Mouse (Mus musculus): Measurements from ENCODE around the gene Pitpnm2. TPM values are rescaled to one million over a fixed set of nuclear protein-coding genes. Genes with fewer than 3 reads are reported as not detected.

The Pitpnm2 gene
- polyA plus RNA-seq, 1 experiment = 5.3 TPM

DNA sequence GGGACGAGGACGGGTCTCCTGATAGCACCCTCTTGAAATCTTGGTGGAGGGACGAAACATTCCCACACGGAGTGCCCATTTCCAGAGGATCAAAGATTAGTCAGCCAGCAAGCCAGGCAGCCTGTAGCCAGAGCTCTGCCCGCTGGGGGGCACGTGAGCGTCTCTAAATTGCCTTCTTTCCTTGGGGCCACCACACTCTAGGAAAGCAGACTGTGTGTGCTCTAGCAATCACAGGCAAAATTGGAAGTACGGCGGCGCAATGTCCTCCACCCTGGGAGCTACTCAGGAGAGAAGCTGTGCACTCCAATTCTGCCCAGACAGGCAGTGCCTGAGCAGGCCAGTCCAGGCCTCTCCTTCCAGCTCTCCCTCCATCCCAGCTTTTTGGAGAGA, 63.1 kb downstream of the Pitpnm2 start:
- Histone ChIP-seq H3K4me3 (no peak overlapping the region), H3K36me3 (ENCODE audit: control insufficient read depth, insufficient read depth) (no peaks in the 10 kb centered on the region), H3ac (ENCODE audit: control insufficient read depth, insufficient read length) (no peak overlapping the region), H3K4me2 (ENCODE audit: low read depth) (no peak overlapping the region), H3K27me3 (ENCODE audit: control insufficient read depth, insufficient read depth, insufficient read length) (no peaks in the 10 kb centered on the region), H3K79me2 (ENCODE audit: control insufficient read depth, insufficient read depth) (no peaks in the 10 kb centered on the region)
- TF ChIP-seq USF1 (IDR thresholded peaks at IDR 0.05; ENCODE audit: low read depth) (no peak), TCF12 (IDR thresholded peaks at IDR 0.05; ENCODE audit: insufficient read depth, poor library complexity, severe bottlenecking) (no peak), E2F4 (IDR thresholded peaks at IDR 0.05; ENCODE audit: insufficient read depth) (no peak), TCF3 (IDR thresholded peaks at IDR 0.05; ENCODE audit: insufficient read length, low read depth) (no peak), SRF (IDR thresholded peaks at IDR 0.05; ENCODE audit: control insufficient read depth, insufficient read length, low read depth) (no peak), MYOD1 (IDR thresholded peaks at IDR 0.05; ENCODE audit: control insufficient read depth in 1 of 3, insufficient read length in 2 of 3, low read depth in 2 of 3) (no peak), POLR2AphosphoS2 (IDR thresholded peaks at IDR 0.05; ENCODE audit: insufficient read length, low read depth) (no peak), POLR2A (IDR thresholded peaks at IDR 0.05; ENCODE audit: insufficient read length, low read depth) (no peak), CEBPB (IDR thresholded peaks at IDR 0.05; ENCODE audit: insufficient read depth, poor library complexity, severe bottlenecking) (no peak), REST (IDR thresholded peaks at IDR 0.05; ENCODE audit: insufficient read depth, insufficient read length) (no peak), MAX (IDR thresholded peaks at IDR 0.05; ENCODE audit: low read depth) (no peak), MYOG (IDR thresholded peaks at IDR 0.05; ENCODE audit: control insufficient read depth in 1 of 3, insufficient read depth in 1 of 3, insufficient read length in 2 of 3, low read depth in 2 of 3) (no peak)

DNA sequence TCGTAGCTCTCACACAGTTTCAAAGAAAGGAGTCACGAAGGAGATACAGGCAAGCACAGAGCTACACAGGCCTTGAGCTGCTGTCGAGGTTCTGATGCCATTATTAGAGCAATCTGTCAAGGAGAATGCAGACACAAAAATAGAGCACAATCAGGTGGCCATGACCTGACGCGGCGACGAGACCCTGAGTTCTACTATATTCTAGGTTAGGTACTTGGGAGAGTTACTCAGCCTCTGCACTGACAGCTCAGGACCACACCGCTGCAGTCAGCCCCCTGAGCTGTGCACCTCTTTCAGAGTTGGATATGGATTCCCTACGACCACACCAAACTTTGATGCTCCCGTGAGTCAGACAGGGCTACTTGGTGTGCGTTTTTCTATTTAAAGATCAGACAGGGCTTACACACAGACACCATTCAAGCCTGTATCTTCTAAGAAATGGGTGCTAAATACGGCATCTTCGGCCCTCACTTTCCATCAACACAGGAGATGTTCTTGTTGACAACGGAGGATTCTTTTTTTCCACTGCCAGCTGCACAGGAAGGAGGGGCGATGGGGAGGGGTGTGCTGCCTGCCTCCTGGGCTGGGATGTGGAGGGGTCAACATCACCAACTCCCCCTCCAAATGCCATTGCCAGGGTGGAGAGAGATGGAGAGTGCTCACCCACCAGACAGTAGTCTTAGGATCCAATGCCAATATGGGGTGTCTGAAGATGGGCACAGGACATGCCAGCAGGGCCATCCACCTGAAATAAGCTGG, 63.7 kb downstream of the Pitpnm2 start:
- no peak for TF ChIP-seq USF1 (IDR thresholded peaks at IDR 0.05; ENCODE audit: low read depth)
- TF ChIP-seq MAX (IDR thresholded peaks at IDR 0.05; ENCODE audit: low read depth) = no peak
- TF ChIP-seq REST (IDR thresholded peaks at IDR 0.05; ENCODE audit: insufficient read depth, insufficient read length) = no peak
- no peak for TF ChIP-seq MYOG (IDR thresholded peaks at IDR 0.05; ENCODE audit: control insufficient read depth in 1 of 3, insufficient read depth in 1 of 3, insufficient read length in 2 of 3, low read depth in 2 of 3)
- no peak for TF ChIP-seq E2F4 (IDR thresholded peaks at IDR 0.05; ENCODE audit: insufficient read depth)
- no peak for TF ChIP-seq SRF (IDR thresholded peaks at IDR 0.05; ENCODE audit: control insufficient read depth, insufficient read length, low read depth)
- H3K4me3 ChIP-seq = no peak overlapping the region
- H3K4me2 ChIP-seq (ENCODE audit: low read depth) = no peak overlapping the region
- no peaks in the 10 kb centered on the region for H3K79me2 ChIP-seq (ENCODE audit: control insufficient read depth, insufficient read depth)
- no peaks in the 10 kb centered on the region for H3K27me3 ChIP-seq (ENCODE audit: control insufficient read depth, insufficient read depth, insufficient read length)
- H3K36me3 ChIP-seq (ENCODE audit: control insufficient read depth, insufficient read depth) = no peaks in the 10 kb centered on the region
- no peak overlapping the region for H3ac ChIP-seq (ENCODE audit: control insufficient read depth, insufficient read length)

DNA sequence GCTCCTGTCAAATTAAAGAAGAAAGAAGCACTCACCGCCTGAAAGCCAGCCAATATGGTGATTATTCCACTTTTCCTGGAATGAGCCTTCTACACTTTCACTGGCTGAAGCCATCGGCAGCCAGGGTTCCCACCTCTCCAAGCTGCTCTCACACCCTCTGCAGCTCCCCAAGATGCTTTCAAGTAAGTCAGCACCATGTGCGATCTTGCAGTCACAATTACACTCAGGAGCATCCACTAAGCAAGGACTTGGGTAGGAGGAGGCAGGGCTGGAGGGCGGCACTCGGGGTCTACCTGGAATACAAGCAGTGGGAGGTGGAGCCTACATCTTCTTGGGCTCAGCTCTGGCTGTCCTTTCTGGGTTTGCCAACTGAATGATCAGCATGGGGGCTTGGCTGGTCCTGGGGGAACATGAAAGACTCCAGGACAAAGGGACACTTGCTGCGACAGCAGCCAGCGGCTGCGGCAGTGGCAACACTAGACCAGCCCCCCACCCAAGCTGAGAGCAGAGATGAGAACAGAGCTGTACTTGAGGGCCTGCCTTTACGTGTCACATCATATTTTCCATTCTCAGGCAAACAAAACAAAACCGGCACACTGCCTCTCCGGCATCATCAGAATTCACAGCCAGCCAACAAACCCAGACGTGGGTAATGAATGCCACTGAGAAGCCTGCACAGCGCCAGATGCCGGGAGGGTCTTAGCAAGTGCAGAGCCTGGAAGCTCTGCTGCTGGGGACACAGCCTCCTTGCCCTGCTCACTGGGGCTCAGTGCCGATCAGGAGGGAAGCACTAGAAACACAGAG, 64.5 kb downstream of the Pitpnm2 start:
- no peak overlapping the region for H3K4me2 ChIP-seq (ENCODE audit: low read depth)
- no peak for TF ChIP-seq TCF12 (IDR thresholded peaks at IDR 0.05; ENCODE audit: insufficient read depth, poor library complexity, severe bottlenecking)
- no peak for TF ChIP-seq MAX (IDR thresholded peaks at IDR 0.05; ENCODE audit: low read depth)
- TF ChIP-seq REST (IDR thresholded peaks at IDR 0.05; ENCODE audit: insufficient read depth, insufficient read length) = no peak
- TF ChIP-seq SRF (IDR thresholded peaks at IDR 0.05; ENCODE audit: control insufficient read depth, insufficient read length, low read depth) = no peak
- no peak for TF ChIP-seq TCF3 (IDR thresholded peaks at IDR 0.05; ENCODE audit: insufficient read length, low read depth)
- no peak for TF ChIP-seq E2F4 (IDR thresholded peaks at IDR 0.05; ENCODE audit: insufficient read depth)
- no peak for TF ChIP-seq MYOD1 (IDR thresholded peaks at IDR 0.05; ENCODE audit: control insufficient read depth in 1 of 3, insufficient read length in 2 of 3, low read depth in 2 of 3)
- no peak for TF ChIP-seq POLR2AphosphoS2 (IDR thresholded peaks at IDR 0.05; ENCODE audit: insufficient read length, low read depth)
- TF ChIP-seq MYOG (IDR thresholded peaks at IDR 0.05; ENCODE audit: control insufficient read depth in 1 of 3, insufficient read depth in 1 of 3, insufficient read length in 2 of 3, low read depth in 2 of 3) = no peak
- no peak for TF ChIP-seq POLR2A (IDR thresholded peaks at IDR 0.05; ENCODE audit: insufficient read length, low read depth)
- no peak for TF ChIP-seq USF1 (IDR thresholded peaks at IDR 0.05; ENCODE audit: low read depth)
- no peak for TF ChIP-seq CEBPB (IDR thresholded peaks at IDR 0.05; ENCODE audit: insufficient read depth, poor library complexity, severe bottlenecking)
- no peak overlapping the region for H3ac ChIP-seq (ENCODE audit: control insufficient read depth, insufficient read length)
- no peaks in the 10 kb centered on the region for H3K27me3 ChIP-seq (ENCODE audit: control insufficient read depth, insufficient read depth, insufficient read length)
- no peak overlapping the region for H3K4me3 ChIP-seq
- H3K36me3 ChIP-seq (ENCODE audit: control insufficient read depth, insufficient read depth) = no peaks in the 10 kb centered on the region
- no peaks in the 10 kb centered on the region for H3K79me2 ChIP-seq (ENCODE audit: control insufficient read depth, insufficient read depth)

DNA sequence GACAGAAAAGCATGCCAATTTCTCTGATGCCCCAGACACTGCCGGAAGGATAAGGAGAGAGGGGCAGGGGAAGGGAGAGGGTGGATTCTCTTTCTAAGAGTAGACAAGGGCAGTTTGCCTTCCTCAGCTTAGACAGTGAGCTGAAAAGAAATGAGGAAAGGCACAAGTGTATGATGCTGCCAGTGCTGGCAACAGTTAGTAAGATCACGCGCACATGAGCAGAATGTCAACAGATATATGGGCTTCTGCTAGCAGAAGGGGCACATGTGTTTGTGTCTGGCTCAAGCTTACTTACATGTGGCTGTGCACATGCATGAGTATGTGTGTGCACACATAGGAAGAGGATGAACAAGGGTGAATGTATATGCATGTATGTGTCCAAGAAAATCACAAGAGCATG, 65.4 kb downstream of the Pitpnm2 start:
- Histone ChIP-seq H3K27me3 (ENCODE audit: control insufficient read depth, insufficient read depth, insufficient read length) (no peaks in the 10 kb centered on the region), H3ac (ENCODE audit: control insufficient read depth, insufficient read length) (no peak overlapping the region), H3K36me3 (ENCODE audit: control insufficient read depth, insufficient read depth) (no peaks in the 10 kb centered on the region), H3K4me2 (ENCODE audit: low read depth) (no peak overlapping the region), H3K79me2 (ENCODE audit: control insufficient read depth, insufficient read depth) (no peaks in the 10 kb centered on the region), H3K4me3 (no peak overlapping the region)
- TF ChIP-seq TCF3 (IDR thresholded peaks at IDR 0.05; ENCODE audit: insufficient read length, low read depth) (no peak), MYOG (IDR thresholded peaks at IDR 0.05; ENCODE audit: control insufficient read depth in 1 of 3, insufficient read depth in 1 of 3, insufficient read length in 2 of 3, low read depth in 2 of 3) (no peak), MAX (IDR thresholded peaks at IDR 0.05; ENCODE audit: low read depth) (no peak), E2F4 (IDR thresholded peaks at IDR 0.05; ENCODE audit: insufficient read depth) (no peak), REST (IDR thresholded peaks at IDR 0.05; ENCODE audit: insufficient read depth, insufficient read length) (no peak), POLR2A (IDR thresholded peaks at IDR 0.05; ENCODE audit: insufficient read length, low read depth) (no peak), USF1 (IDR thresholded peaks at IDR 0.05; ENCODE audit: low read depth) (no peak)
